Mouse (Mus musculus) spleen, postnatal 14 days (tissue): ENCODE measurements around the gene Mdfi.

Source experiments
- DNase-seq, 2 experiments: peaks; one replicate each; pipeline ENCODE4 v3.0.0; 2021 to 2022; ENCODE audit warnings: low spot score in 2 of 2

Mdfi gene

DNA sequence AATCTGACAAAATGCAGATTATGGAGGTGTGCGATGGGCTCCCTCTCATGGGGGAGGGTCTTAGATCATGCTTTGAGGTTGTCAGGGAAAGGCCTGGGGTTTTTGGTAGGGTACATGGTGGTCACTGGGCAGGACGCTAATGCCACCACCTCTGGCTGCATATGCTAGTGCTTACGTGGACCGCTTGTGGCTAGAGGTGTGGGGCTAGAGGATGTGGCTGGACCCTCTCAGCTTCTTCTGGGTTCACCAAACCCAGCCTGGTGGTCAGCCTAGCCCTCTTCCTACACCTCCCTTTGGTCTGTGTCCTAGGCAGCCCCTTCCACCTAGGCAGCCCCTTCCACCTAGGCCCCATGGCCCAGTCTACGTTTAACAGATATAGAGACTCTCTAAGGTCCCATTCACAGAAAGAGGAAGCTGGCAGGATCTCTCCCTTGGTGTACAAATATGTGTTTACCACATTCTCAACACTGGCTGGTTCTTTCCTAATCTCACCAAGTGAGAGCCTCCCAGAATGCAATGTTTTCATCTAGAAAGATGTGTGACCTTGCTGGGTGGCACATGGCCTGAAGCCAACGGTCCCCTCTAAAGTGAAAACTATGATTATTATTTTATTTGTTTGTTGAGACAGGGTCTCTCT is 68.0 kb downstream of the Mdfi start:
- DNase-seq = no peak

DNA sequence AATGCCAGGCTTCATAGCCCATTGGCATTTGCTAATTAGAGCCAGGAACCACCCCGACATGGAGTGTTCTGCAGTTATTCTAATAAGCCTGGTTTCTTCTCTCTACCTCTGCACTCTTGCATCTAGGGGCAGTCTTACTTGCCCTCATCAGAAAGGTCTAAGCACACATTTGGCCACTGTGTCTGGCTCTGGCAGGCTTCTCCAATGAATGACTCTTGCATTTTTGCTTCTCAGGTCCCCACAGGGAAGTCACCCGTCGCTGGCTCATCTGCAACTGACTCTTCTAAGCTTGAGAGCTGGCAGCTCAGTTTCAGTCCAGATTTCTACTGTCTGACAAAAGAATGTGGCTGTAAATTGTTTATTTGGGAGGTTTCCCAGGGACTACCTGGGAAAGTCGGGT is 68.5 kb downstream of the Mdfi start:
- DNase-seq = no peak
